Mouse (Mus musculus) ovary, postnatal 10 days (tissue): ENCODE measurements around the gene Cyp3a13.
"Not testable (repeated sequence)": the region's sequence is repeated elsewhere in the genome, so short reads cannot be mapped to it uniquely, and the experiment has no call there.

Experiments
- DNase-seq: peaks from one replicate; pipeline ENCODE4 v3.0.0; 2022; ENCODE audit warnings: low spot score

Cyp3a13 gene

DNA sequence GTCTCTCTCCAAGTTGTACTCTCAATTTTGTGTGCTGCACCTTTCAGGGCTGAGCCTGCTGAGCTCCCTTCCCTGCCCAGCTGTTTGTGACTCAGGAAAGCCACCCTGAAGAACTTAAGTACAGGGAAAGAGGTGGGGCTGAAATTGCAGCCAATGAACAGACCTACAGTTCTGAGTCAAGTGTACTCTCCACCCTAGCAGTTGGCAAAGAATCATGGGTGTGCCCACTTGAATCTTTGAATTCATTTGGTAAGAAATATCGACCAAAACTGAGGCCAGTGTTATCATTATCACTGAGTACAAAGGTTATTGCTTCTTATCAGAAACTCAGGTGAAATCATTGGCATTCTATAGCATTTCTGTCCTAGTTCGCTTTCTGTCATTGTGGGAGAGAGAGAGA lies at the start of gene Cyp3a13:
Gene Cyp3a13 (minus strand): TSS at position 88 of the 400 bp plus-strand sequence.
- no peak for DNase-seq

DNA sequence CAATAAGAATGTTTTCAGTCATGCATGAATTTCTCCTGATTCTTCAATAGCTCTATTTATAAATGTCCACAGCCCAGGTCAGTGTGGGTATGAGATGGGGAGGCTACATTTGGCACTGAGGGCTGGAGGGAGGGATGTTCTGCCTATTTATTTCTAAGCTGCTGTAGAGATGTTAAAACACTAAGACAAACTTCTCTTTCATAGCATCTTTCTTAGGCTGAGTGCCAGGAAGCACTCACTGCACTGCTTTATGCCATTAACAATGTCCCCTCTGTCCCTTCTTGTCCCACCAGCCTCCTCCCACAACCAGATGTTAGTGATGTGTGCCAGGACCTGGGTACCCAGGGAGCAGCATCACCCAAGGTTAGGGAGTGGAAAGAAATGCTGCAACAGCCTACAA lies 45.1 kb upstream of the Cyp3a13 start:
- DNase-seq: no peak

DNA sequence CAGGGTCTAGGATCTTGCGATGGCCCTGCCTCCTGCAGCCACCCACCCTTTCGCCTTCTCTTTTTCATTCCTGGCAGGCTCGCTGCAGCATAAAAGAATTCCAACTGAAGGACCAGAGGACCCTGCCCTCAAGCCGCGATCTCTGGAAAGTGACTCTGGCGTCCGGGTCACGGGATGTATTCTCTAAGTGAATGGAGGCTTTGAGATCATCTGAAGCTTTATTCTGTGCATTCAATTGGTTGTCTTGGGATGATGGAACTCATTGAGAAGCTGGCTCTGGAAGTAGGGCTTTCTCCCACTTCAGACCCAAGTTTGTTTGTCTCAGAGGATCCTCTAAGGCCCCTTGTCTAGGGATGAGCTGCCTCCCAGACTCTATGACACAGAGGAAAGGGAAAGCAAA lies 41.5 kb upstream of the Cyp3a13 start, which contains the start of gene Gjc3:
Gene Gjc3 (minus strand): TSS at position 154 of the 400 bp plus-strand sequence.
- DNase-seq: no peak

DNA sequence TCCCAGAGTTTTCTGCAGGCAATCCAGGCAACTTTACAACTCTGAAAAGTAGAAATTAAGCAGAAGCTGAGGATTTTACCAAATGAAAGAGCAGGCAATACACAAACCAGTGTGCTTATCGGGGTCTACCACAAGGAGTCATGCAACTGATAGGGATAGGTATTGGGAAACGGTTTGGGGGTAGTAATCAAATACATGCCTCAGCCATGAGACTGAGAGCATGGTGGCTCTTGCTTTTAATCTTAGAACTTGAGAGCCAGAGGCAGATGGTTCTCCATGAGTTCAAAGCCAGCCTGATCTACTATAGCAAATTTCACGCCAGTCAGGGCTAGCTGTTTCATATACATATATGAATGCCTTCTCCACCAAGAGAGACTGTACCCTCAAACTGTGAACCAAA lies 35.0 kb upstream of the Cyp3a13 start:
- DNase-seq: no peak

DNA sequence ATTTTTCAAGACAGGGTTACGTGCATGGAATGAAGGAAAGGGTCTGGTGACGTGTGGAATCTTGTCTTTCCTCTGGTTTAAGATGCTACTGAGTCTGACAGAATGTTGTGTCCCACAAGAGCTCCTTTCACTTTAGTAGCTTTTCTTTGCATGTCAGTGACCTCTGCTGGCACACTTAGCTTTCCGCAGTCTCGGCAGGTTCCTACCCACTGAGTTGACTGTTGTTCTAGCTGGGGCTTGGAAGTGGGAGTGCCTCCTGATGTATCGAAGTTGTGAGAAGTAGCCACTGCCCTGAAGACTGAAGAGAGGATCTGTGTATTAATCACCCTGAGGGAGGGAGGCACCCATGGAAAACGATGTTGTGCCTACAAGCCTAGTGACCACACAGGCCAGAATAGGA lies 29.8 kb upstream of the Cyp3a13 start:
- no peak for DNase-seq

DNA sequence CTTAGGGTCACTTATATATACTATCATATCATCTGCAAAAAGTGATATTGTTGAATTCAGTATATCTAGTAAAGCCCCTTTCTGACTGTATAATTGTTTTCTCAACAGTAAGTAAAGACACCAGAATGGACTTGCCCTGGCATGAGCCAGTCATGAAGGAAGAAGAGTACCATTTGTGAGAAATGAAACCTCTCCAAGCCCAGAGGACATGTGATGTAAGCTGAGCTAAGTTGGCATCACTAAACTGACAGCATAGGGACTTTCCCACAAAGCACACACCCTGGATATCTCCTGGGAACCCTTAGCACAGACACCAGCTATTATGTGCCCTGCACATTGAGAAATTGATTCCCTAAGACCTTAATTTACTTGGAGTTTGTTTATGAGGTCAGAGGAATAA lies 25.9 kb upstream of the Cyp3a13 start:
- no peak for DNase-seq

DNA sequence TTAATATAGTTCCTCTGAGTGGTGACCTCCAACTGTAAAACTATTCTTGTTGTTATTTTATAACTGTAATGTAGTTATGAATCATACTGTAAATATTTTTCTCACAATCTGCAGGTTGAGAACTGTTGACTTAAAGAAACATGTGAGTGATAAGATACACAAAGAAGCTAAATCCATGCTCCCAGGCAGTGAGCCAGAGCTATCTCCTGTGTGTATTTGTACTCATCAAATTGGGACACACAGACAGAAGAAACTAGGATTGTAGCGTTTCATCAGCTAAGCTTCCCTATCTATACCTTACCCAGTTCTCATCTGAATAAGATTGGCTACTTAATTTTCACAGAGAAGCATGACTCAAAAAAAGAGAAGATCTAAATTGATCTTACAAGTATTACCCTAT lies 21.7 kb upstream of the Cyp3a13 start:
- DNase-seq: no peak

DNA sequence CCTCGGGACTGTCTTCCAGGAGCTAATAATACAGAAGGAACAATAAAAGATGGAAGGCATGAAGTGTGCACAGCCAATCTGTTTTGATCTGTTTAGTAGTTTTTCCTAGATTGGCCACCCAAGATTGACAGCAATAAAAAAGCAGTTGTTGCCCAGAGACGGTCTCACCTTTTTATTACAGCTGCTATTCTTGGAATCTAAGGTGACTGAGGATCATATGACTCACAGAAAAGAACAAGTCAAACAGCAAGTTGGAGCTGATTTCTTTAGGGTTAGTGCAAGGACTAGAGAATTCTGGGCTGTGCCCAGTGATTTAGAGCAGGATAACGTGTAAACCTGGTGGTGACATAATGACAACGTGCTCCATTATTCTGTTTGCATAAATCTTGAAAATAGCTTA lies 19.5 kb upstream of the Cyp3a13 start:
- DNase-seq: no peak

DNA sequence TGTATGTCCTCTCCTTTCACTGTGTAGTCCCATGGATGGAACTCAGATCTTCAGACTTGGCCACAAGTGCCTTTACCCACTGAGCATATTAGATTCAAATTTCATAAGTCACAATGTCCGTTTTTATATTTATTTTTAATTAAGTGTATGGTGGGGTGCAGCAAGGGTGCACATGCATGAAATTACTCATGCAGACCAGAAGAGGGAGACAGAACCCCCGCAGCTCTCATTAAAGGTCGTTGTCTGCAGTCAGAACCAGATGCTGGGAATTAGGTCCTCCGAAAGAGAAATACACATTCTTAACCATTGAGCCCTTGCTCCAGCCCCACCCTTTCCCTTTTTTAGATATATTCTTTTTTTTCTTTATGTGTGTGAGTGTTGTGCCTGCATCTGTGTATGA lies 15.8 kb upstream of the Cyp3a13 start:
- no peak for DNase-seq

DNA sequence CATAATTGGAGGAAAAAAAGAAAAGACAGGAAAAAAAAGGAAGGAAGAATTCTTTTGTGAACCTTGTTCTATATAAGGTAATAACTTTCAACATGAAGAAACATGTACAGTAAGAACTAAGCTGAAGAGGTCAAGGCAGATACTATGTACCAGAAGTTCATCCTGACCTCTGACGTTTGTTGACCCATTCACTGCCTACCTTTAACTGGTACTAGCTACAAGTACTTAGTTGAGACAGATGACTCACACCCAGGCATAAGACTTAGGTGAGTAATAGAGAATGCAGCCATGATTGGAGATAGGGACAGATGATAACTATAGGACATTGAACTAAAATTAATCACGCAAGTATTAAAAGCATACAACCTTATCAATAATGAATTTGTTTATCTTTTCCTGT lies 15.1 kb upstream of the Cyp3a13 start:
- no peak for DNase-seq

DNA sequence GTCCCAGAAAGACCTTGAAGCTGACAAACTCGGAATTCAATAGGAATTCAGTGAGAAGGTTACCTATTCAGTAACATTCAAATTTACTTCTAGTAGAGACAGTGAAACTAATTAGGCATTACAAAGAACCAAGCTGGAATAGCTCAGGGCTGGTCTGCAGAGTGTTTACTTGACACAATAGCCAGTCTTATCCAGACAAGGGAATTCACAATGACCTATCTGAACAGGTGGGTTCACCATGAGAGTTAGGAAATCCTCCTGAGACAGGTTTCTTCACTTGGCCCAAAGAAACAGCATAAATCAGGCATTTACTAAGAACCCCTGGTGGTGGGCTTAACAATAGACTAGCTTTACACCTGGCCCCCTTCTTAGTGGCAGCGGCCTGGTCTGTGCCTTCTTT lies 12.5 kb upstream of the Cyp3a13 start:
- not testable (repeated sequence) for DNase-seq

DNA sequence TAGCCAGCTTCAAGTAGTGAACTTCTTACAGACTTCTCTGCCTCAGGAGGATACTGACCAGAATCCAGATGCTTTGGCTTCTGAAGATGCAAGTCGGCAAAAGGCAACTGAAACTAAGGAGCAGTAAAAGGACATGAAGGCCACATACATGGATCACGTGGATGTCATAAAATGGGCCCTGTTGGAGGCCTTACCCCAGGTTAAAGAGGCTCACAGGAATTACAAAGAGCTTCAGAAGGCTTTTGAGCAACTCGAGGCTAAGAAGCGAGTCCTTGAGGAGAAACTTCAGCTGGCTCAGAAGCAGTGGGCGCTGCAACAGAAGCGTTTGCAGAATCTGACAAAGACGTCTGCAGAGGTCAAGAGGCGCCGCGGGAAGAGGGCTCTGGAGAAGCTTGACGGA lies 7.0 kb upstream of the Cyp3a13 start:
- DNase-seq: no peak

DNA sequence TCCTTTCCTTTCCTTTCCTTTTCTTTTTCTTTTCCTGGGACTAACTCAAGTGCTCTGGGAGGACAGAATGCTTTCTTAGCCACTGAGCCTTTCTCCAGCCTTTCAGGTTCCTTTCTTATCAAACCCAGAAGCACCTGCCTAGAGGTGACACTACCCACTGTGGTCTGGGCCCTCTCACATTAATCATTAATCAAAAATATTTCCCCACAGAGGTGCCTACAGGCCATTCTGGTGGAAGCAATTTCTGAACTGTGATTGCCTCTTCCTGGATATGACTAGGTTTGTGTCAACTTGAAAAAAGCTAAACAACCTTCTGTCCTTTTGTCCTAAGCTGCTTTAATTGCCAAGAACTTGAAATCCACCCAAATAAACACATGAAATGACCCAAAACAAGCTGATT lies 752 bp upstream of the Cyp3a13 start:
- no peak for DNase-seq

DNA sequence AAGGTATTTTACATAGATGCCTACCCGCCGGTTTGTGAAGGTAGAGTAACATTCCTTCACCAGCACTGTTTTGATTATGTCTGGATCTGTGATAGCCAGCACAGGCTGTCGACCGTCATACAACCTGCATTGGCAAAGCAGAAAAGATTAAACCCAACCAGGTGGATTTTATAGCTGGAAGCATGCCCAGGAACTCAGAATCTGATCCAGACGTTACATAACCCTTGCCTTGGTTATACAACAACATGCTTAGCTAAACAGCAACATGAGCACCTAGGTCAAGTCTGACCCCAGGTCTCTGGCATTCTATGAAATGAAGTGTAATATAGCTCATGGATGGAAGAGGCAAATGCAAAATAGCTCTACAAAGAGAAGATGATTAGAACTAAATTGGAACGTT lies 5.9 kb downstream of the Cyp3a13 start:
- no peak for DNase-seq

DNA sequence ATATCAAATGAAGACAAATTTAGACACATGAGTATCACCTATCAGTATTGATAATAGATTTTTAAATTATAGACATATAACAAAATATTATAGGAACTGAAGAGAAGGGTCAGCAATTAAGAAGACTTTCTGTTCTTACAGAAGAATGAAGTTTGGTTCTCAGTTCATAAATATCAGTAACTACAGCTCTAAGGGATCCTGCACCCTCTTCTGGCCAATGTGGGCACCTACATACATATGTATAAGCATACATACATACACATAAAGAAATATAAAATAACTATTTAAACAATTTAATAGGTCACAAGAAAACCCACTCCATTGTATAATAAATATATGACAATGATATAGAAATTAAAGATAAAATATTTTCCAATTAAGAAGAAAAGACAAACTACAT lies 6.9 kb downstream of the Cyp3a13 start:
- DNase-seq: no peak

DNA sequence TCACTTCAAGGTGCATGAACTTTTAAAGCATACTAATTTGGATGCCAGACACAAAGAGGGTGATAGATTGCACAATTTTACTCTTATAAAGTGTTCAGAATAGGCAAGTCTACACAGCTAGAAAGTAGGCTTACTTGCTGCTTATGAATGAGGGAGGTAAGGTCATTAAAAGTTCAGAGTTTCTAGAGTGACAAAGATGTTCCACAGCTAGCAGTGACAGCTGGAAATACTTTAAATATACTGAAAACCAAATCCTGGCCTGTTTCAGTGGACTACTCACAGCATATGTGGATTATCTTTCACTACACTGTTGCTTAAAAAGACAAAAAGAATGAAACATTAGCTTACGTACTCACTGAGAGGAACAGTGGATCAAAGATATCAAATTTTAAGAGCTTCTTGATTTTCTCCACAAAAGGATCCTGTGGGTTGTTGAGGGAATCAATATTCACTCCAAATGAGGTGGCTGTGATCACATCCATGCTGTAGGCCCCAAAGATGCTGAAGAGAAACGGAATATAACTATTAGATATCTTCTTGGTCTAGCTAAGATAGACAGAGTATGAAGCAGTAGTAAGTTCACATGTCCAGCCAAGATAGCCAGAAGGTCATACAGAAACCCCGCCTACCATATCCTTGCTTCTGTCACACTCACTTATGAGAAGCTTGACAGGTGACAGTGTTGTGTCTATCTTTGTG lies 11.7 kb downstream of the Cyp3a13 start:
- no peak for DNase-seq

DNA sequence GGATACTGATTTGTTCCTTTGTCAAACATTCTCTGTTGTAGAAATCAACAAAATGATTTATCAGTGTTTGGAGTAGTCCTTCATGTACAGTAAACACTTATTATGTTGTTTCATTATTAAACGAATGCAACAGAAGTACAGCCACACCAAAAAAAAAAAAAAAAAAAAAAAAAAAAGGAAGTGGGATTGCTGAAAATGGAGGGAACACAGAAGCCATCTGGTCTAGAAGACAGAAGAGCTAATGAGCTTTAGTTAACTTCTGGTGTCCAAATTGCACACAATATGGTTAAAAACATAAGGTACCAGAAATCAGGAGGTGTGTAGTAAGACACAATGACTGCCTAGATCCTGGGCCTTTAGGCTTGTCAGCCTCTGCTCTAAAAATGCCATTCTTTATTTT lies 23.6 kb downstream of the Cyp3a13 start:
- DNase-seq: no peak

DNA sequence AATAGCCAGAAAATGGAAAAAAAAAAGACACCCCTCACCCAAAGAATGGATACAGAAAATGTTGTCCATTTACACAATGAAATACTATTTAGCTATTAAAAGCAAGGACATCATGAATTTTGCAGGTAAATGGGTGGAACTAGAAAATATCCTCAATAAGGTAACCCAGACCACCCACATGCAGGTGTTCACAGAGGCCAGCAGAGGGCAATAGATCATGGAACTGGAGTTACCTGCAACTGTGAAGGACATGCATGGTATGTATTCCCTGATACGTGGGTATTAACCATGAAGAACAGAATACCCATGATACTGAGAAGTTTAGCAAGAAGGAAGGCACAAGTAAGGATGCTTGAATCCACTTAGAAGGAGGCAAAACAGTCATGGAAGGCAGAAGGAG lies 28.5 kb downstream of the Cyp3a13 start:
- no peak for DNase-seq

DNA sequence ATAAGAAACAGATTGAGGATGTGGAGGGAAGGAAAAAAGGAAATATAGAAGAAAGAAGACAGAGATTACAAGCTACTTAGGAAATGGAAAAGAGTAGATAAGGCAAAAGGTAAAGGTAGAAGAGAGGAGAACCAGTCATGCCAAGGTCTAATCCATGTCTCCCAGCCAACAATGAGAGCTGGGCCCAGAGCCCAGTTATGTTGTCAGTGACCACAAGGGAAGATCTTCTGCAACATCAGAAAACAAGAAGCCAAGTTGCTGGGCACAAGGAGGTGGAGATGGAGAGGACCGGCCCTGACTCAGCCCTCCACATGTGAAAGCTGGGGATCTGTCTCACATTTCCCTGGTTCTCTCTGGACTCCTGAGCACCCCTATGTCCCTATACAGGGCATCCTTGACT lies 33.8 kb downstream of the Cyp3a13 start:
- DNase-seq: no peak

DNA sequence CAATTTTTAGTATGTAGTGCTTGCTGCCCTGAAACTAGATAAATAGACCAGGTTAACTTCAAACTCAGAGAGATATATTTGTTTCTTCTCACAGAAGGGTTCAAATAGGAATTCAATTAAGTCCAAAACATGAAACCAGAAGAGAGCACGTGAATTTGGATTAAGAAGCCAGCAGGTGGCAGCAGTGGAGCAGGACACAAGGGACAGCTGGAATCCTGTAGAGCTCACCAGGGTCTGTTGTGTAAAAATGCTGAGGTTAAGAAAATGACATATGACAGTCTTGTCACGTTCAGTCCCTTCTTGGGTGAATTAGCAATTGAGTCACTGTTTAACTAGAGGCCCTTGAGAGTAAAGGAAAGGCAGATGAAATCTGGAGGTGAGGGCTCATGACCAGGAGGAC lies 35.5 kb downstream of the Cyp3a13 start:
- no peak for DNase-seq

DNA sequence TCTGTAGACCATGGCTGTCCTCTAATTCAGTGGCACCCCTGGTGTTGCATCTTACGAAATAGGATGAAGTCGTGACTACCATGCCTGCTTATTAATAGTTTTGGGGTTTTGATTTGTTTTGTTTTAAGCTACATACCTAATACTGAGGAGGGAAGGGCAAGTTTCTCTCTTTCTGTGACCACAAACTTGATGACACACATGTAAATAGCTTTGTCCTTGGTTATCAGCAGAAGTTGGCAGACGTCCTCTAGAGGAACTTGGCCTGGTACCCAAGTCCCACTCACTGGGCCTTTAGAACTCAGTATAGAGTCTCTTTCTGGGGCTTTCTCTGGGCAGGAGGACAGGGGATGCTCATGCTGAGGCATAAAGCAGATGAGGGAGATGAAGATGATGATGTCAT lies 38.1 kb downstream of the Cyp3a13 start:
- no peak for DNase-seq

DNA sequence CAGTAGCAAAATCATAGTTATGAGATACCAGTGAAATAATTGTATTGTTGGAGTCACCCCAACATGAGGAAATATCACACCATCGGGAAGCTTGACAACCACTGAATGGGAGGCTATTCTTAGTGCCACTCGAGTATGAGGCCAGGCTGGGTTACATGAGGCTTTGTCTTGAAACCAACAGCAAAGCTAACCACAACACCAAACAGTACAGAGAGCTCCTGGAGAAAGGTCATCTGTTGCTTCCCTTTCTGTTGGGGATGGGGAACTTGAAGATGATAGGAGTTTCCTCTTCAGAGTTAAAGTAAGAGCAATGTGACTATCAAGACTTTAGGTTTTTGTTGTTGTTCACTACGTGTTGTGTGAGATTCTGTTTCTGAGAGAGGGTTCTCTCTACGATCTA lies 38.5 kb downstream of the Cyp3a13 start:
- DNase-seq: no peak

DNA sequence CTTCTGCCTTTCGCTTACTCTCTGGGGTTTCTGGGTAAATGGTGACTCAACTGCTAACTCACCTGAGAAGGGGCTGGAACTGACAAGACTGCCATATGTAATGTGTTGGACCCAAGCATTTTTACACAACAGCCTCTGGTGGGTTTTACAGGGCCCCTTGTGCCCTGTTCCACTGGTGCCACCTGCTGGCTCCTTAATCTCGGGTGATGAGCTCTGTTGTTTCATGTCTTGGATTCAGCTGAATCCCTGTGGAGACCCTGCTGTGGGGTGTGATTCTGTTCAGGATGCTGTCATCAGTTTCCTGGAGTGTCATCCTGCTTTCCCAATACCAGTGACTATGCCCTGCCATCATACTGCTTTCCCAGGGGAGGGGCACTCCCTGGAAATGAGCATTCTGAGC lies 43.6 kb downstream of the Cyp3a13 start:
- no peak for DNase-seq

DNA sequence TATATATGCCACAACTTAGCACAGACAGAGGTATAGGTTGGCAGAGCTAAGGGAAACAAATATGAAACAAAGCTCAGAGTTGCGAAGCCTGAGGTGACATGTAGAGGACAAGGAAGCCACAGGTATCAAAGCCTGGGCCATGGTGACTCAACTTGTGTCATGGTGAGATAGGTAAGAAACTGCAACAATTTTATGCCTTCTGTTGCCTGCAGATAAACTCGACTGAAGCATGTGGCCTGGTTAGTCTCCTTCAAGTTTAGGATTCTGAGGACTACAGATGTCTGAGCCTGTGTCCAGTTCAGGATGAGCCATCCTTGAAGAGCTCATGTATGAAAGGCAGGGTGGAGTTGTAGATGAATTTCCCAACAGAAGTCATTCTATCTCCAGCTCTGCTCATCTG lies 46.4 kb downstream of the Cyp3a13 start:
- DNase-seq: no peak

DNA sequence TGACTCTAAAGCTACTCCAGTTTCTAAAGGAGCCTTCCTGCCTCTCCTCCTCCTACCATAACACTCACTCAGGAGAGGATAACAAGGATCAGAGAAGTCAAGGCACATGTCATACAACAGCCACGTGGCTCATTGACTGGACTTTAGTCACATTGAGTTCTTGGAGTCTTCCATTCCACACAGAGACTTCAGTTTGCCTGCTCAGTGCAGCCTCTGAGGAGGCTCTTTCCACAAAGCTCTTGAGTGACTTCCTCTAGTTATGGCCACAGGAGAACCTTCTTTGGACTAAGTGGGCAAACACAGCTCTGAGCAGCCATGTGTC lies 49.1 kb downstream of the Cyp3a13 start:
- not testable (repeated sequence) for DNase-seq
